Mouse (Mus musculus): ENCODE results near the gene Rgsl1.

GRCm38 (mm10) chr1:153740145-153740544 is 103.8 kb downstream of the Rgsl1 start, which contains the start of gene Rgs16:
- TF ChIP-seq CTCF (IDR thresholded peaks at IDR 0.05; ENCODE audit: low read depth, low read length) (no peak), POLR2A (IDR thresholded peaks at IDR 0.05; ENCODE audit: insufficient read depth, low read length) (peak; percentile 51)

Measured in ES-Bruce4 (cell line).